Mouse (Mus musculus): ENCODE results near the gene Sall4.
A peak's percentile ranks its signal among the peaks of the same experiment; 100 is the strongest.
"Not testable (repeated sequence)": the region's sequence is repeated elsewhere in the genome, so short reads cannot be mapped to it uniquely, and the experiment has no call there.

The Sall4 gene

DNA sequence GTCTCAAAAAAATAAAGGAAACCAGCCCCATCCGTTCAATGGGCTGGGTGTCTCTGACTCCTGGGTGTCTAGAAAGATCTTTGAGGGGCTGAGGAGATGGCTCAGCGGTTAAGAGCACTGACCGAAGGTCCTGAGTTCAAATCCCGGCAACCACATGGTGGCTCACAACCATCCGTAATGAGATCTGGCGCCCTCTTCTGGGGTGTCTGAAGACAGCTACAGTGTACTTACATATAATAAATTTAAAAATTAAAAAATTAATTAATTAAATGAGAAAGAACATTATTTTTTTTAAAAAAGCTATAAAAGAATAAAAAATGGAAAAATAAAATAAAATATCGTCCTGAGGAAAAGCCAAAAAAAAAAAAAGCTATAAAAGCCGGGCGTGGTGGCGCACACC lies 23.3 kb downstream of the Sall4 start:
- not testable (repeated sequence) for DNase-seq (ENCODE audit: low read depth)

DNA sequence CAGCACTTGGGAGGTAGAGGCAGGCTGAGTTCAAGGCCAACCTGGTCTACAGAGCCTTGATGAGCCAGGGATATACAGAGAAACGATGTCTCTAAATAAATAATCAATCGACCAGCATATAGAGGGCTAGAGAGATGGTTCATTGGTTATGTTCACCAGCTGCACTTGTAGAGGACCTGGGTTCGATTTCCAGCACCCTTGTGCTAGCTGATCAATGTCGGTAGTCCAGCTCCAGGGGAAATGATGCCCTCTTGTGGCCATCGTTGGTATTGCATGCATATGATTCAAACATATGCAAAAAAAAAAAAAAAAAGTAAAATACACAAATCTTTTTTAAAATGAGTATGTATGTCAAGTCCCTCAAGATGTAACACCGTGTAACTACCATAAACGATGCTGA lies 25.1 kb downstream of the Sall4 start:
- no peak for DNase-seq (ENCODE audit: low read depth)

DNA sequence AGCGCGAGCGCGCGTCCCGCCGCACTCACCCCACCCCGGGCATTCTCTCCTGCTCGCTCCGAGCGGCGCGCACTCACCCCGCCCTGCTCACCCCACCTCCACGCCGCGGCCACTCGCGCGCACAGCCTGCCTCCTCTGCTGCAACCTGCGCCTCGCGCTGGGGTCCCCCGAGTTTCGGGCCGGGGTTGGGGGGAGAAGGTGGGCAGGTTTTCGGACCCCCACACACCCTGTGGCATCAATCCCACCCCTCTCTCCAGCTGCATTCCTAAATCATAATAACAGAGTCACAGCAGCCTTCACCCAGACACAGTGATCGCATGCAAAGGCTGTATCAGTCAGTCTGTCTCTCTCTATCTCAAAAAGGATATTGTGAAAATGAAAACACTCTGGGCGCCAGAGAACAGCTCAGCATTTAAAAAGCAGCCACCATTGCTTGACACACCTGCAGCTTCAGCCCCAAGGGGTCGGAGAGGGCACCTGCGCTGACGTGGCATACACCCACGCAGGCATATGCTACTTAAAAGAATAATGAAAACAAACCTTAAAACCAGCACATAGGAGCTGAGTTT lies 25.6 kb downstream of the Sall4 start, which contains the start of gene Atp9a:
Gene Atp9a (minus strand): TSS at position 351 of the 569 bp plus-strand sequence.
- DNase-seq (ENCODE audit: low read depth): no peak

DNA sequence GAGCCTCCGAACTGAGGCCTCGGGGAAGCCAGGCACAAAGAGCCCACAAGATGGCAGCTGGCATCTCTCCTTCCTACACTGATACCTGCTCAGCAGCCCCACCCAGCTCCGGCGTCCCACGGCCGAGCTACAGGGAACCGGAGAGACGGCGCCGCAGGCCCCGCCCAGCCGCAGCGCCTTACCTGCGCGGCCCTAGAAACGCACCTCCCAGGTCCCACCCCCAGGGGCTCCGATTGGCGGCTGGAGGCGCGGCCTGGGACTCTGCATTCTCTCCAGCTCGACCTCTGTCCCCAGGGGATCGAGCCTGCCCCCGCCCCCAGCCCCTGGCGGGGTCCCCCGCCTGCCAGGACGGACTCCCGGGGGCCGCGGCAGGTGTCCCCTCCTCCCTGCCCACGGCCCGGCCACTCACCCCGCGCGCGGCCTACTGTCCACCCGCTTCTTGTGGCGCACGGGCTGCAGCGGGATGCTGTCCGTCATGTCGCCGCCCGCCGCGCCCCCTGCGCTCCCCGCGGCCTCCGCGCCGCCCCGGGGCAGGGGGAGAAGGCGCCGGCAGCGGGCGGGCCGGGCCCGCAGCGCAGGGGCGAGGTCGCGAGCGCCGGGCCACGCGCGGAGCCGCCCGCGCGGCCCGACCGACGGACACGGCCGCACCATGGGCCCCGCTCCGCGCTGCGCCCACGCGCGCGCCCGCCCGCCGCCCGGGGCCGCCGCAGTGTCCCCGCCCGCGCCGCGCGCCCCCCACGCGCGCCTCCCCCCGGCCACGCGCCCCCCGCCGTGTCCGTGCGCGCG lies 26.3 kb downstream of the Sall4 start:
- DNase-seq (ENCODE audit: low read depth): no peak

DNA sequence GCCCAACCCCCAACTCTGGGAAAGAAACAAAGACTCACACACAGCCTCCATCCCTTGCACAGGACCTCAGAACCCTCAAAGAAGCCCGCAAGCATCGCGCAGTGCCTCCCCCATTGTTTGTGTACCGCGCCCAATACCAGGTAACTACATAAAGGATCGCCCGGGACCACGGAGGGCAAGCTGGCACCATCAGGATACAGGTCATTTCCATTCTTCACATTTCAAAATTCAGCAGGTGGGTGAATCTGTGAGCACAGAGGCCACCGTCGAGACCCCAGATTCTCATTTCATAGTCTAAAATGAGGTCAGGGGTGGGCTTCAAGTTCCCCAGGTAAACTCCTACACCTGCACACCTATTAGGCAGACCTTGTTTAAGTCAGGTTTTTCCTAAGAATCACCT lies 27.2 kb downstream of the Sall4 start:
- DNase-seq (ENCODE audit: low read depth): no peak

DNA sequence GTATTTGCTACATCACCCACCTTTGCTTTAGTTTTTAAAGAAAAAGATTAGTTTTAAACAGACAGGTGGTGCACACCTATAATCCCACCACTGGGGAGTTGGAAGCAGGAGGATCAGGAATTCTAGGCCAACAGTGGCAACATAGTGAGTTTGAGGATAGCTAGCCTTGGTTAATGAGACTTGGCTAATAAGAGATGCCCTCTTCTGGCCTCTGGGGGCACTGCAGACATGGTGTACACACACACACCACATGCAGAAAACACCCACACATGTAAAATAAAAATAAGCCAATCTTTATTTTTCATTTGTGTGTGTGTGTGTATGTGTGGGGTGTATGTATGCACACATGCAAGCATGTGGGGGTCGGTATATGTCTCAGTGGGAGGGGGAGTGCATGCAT lies 28.9 kb downstream of the Sall4 start:
- no peak for DNase-seq (ENCODE audit: low read depth)

DNA sequence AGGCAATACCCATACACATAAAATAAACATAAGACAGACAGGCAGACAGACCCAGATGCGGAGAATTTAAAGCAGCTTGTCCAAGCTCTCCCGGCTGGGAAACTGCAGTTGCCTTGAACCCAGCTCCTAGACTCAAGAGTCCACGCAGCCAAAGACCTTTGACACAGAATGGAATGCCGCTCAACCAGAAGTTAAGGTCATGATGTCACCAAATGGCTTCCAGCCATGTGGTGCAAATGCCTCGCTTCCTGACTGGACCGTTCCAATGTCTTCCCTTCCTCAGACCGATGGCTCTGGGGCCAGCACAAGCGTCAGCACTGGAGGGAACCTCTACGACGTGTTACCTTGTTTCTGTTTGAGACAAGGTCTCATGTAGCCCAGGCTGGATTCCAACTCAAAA lies 29.9 kb downstream of the Sall4 start:
- DNase-seq (ENCODE audit: low read depth): peak; percentile 11

DNA sequence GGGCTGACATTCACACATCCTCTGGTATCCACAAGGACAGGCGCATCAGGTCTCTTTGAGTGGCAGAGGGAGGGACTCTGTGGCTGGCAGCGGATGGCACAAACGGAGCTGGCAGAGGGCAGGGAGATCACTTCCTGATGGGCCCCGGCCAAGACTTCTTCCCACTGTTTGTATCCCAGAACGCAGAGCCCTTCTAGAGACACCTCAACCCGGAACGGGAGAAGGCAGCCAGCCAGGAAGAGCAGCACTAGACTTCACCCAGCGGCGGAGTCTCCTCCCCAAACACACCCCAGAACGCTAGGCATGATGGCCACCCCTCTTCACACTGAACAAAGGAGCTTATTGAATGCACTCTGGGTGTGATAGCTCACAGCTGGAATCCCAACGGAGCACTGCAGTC lies 33.7 kb downstream of the Sall4 start:
- no peak for DNase-seq (ENCODE audit: low read depth)

DNA sequence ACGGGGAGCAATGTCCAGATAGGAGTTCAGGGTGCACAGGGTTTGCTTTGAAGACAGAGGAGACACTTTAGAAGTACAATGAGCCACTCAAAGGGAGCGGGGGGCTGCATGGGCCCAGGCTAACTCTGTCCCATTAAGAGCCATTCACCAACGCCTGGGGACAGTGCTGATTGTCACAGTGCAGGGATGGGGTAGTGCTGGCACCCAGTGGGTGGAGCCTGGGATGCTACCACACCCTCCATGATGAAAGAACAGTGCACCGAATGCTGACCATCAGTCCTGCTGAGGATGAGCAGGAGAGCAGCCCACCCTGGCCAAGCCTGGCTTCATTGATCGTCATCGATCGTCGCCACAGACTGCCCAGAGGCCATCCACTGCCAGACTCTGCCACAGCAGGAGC lies 36.5 kb downstream of the Sall4 start:
- DNase-seq (ENCODE audit: low read depth): no peak

DNA sequence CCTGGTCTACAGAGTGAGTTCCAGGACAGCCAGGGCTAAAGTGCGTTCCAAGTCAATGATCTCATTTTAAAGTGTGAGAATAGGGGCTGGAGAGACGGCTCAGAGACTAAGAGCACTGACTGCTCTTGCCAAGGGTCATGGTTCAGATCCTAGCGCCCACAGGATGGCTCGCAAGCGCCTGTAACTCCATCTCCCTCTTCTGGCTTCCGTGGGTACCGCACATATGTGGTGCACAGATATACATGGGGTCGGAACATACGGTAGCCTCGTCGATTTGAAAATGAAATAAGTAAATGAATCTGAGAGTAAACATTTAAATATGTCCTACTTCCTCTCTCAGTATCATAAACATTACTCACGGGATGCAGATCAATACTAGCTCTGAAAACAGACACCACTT lies 38.0 kb downstream of the Sall4 start:
- DNase-seq (ENCODE audit: low read depth): no peak

DNA sequence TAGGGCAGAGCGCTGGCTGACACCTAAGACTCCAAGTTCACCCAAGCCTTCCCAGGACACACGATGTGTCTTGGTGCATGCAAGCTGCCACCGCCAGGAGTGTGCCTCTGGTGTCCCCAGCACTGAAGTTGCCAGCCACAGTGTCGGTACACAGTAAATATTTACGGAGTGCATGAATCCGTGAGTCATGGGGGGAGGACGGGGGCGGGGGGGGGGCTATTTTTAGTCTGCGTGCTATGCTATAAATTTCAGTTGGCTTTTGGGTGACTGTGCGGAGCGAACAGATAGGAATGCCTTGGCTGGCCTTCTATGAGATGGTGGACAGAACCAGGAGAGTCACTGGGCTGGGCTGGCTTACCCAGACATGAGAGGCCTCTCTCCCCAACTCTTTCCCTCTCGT lies 39.7 kb downstream of the Sall4 start:
- DNase-seq (ENCODE audit: low read depth): no peak

DNA sequence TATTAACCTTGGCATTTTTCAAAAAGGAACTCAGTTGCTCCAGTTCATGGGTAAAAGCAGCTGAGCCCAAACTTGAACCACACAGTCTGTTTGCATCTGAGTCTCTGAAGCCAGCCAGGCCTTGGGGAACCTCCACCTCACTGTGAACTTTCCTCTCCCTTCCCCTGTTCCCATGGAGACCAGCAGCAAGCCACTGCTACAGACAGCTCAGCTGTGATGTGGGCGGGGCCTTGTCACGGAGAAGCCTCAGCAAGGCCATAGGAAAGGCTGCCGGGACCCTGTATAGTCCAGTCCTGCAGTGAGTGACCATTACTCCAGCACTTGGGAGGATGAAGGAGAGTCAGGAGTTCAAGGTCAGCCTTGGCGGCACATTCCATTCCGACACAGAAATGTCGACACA lies 41.7 kb downstream of the Sall4 start:
- no peak for DNase-seq (ENCODE audit: low read depth)

DNA sequence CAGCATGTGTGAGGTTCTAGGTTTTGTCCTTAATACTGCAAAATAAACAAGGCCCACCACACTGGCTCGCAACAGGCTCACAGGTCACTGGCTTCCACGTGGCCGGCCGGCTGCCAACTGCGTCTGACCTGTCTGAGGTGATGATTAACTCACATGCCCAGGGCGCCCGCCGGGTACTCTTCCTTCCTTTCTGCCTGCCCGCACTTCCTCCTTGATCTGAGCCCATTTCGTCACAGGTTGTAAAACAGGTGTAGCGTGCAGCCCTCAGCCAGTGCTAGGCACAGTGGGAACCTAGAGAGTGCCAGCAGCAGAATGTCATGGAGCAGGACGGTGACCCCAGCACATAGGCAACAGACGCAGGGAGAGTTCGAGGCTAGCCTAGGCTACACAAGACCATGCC lies 46.4 kb downstream of the Sall4 start:
- DNase-seq (ENCODE audit: low read depth): no peak

DNA sequence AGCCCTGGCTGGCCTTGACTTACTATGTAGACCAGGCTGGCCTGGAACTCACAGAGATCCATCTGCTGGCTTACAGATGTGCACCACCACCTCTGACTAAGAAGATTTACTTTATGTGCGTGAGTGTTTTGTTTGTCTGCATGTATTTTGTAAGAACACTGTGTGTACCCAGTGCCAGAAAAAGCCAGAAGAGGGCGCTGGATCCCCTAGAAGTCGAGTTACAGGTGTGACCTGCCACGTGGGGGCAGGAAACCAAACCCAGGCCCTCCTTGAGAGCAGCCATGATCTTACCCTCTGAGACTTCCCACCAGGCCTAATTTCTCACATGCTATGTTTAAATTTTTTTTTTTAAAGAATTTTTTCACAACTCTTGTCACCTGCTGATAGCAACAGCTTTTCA lies 48.0 kb downstream of the Sall4 start:
- DNase-seq (ENCODE audit: low read depth): no peak

DNA sequence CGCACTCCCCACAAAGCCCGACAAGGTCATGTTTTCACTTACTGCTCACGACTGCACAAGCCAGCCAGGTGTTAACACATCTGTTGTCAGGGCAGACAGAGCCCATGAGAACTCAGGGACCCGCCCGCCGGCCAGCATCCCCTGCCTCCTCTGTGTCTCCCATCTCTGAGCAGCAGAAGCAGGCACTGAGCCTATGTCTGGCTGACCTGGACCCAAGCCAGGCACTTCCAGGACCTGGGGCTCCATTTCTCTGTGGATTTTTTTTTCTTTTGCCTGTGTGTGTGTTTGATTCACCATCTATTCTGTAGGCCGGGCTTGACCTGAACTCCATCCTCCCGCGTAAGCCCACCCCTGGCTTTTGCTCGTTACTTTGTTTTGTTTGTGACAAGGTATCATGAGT lies 49.0 kb downstream of the Sall4 start:
- DNase-seq (ENCODE audit: low read depth): no peak

DNA sequence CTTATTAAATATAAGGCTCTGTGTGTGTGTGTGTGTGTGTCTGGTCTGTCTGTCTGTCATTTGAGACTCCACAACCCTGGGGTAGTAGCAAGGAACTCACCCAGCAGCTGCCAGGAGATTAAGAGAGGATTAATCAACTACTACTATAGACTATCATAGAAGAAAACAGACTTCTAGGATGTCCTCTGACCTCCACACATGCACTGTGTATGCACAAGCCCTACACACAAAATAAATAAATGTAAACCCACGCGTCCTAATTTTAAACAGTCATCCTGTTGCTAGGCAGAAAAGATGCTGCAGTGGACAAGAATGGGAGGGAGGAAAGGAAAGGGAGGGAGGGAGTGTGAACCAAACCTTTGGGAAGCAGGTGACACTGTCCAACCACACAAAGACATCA lies 49.5 kb downstream of the Sall4 start:
- no peak for DNase-seq (ENCODE audit: low read depth)

DNA sequence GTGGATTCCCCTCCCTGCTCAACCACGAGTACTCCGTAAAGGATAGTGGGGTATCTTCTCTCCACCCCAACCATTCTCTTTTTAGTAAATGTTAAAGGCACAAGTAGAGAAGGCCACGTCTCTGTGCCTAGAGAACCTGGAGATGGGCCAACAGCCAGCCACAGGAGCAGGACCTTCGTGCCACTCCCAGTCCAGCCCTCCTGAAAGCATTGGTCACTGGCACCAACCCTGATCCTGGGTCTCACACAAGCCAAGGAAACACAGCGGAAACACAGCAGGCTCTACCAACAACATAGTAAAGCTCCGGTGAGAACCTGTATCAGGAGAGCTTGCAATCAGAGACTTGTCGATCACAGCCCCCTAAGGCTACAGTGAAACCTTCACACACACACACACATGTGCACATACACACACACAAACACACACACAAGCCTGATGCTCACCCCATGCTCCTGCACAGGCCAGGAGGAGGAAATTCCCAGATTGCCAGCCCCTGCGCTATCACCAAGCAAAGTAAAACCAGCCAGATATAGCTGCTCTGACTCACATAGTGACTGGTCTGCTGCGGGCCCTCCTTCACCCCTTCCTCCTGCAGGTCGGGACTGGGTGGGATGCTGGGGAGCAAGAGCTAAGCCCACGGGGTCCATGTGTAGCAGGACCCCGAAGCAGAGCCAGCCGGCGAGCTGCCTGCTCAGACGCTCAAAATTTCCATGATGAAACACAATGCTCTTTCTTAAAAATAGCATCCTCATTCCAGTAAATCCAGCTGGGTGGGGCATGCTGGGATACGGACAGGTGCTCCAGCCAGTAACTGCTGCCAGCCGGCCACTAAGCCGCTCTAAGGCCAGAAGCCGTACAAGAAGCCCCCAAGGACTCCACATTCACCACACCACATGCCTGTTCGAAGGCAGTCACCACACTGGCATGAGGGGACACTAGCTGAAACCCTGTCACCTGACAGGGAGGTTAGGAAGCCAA lies 55.3 kb downstream of the Sall4 start:
- DNase-seq (ENCODE audit: low read depth): no peak

DNA sequence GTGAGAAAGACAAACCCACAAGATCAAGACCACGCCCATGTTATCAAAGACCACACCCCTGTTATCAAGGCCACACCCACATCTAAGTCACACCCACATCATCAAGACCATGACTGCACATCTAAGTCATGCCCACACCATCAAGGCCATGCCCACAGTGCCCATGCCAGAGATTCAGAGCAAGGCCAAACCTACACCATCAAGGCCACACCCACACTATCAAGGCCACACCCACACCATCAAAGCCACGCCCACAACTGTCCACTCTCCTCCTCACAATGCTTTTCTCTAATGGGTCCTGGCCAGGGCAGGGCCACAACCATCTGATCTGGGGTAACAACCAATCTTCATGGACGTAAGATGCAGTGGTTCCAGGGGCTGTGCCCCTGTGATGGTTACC lies 56.8 kb downstream of the Sall4 start:
- DNase-seq (ENCODE audit: low read depth): no peak

DNA sequence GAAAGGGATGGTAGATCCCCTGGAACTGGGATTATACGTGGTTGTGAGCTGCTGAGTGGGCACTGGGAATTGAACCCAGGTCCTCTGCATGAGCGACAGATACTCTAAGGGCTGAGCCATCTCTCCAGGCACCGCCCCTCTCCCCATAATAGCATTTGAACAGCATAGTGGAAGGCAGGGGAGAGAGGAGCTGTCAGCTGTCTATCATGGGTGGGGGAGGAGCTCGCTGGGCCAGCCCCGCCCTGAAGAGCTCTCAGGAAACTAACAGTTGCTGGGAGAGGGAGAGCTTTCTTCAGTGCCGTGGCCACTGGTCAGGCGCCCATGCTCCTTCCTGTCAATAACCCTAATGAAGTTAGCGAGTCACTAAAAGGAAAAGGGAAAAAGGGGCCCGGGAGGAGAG lies 60.0 kb downstream of the Sall4 start:
- no peak for DNase-seq (ENCODE audit: low read depth)

DNA sequence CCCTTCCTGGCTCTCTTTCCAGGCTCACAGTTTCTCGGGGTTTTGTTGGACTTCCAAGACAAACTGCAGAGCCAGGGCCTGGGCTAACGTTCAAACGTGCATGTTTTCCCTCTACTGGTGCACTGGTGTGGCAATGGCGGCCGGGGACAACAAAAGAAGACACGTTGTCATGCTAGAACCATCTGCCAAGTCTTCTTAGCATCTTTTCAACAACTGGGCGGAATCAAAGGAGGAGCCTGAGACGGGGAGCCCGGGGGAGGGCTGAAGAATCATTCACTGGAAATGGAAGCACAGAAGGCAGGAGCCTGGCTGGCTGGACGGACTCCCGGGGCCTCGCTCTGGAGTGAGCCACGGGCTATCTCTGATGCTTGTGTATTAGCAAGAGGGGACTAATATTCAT lies 65.5 kb downstream of the Sall4 start:
- DNase-seq (ENCODE audit: low read depth): no peak

Data from NIH3T3 (cell line).